Mouse (Mus musculus) midbrain, embryonic 15.5 days (tissue): ENCODE measurements around the gene Olfr620. TPM values are rescaled to one million over a fixed set of nuclear protein-coding genes. Genes with fewer than 3 reads are reported as not detected.

ENCODE experiments used
- ATAC-seq: fragments of 200-750 bp; cut with Nextera tagmentation; replicated peaks from 2 replicates; pipeline ENCODE4 v1.8.0; 2017; ENCODE audit warnings: moderate TSS enrichment
- H3K27ac ChIP-seq: fragments of 300-500 bp; sonication (generic); 2 replicates; pipeline ENCODE4 v1.5.1; 2015; ENCODE audit warnings: mild to moderate bottlenecking, inconsistent platforms
- H3K27me3 ChIP-seq: fragments of 300-500 bp; sonication (generic); replicated peaks from 2 replicates; pipeline ENCODE4 v1.6.1; 2015; ENCODE audit warnings: inconsistent platforms
- H3K36me3 ChIP-seq: fragments of 300-500 bp; sonication (generic); replicated peaks from 2 replicates; pipeline ENCODE4 v1.6.1; 2015; ENCODE audit warnings: inconsistent platforms
- H3K4me1 ChIP-seq: fragments of 300-500 bp; sonication (generic); 2 replicates; pipeline ENCODE4 v1.6.1; 2015; ENCODE audit warnings: inconsistent platforms
- H3K4me2 ChIP-seq: fragments of 300-500 bp; sonication (generic); 2 replicates; pipeline ENCODE4 v1.6.1; 2015; ENCODE audit warnings: inconsistent platforms, mild to moderate bottlenecking, moderate library complexity
- H3K4me3 ChIP-seq: fragments of 300-500 bp; sonication (generic); 2 replicates; pipeline ENCODE4 v1.5.1; 2015; ENCODE audit warnings: mild to moderate bottlenecking, inconsistent platforms
- H3K9ac ChIP-seq: fragments of 300-500 bp; sonication (generic); 2 replicates; pipeline ENCODE4 v1.6.1; 2015; ENCODE audit warnings: mild to moderate bottlenecking, inconsistent platforms
- H3K9me3 ChIP-seq: fragments of 300-500 bp; sonication (generic); 2 replicates; pipeline ENCODE4 v1.6.1; 2016; ENCODE audit warnings: inconsistent platforms
- WGBS: fragments of 180-500 bp; shearing (Covaris S2); methylation state at CpG from one replicate; pipeline ENCODE4 v1.1.7; 2015; ENCODE audit warnings: mixed read lengths; 5-methylcytosine and 5-hydroxymethylcytosine counted together
- microRNA-seq: library from miRNA; unstranded; fragments of <30 nt; microRNA quantifications from one replicate; pipeline ENCODE4, GENCODE M21; 2016
- polyA plus RNA-seq: library from polyadenylated mRNA; unstranded; fragments of >200 nt; fragmentation: Nextera tagmentation; extraction: Ambion mirVana; gene quantifications from 2 replicates; pipeline ENCODE4 v1.2.1, GENCODE M21; 2015

Gene Olfr620
- polyA plus RNA-seq, result not detected in 2 replicates

GRCm38 (mm10) chr7:103612434-103612833 is at the start of gene Olfr620:
Olfr620 (minus strand) TSS chr7:103612534.
- H3K4me1 ChIP-seq, result no peaks in the 10 kb centered on the region
- no peak within 1 kb of the TSS for H3K4me3 ChIP-seq
- 75% methylated on average over 2 of the region's 2 CpGs for WGBS
- no peak within 1 kb of the TSS for H3K9ac ChIP-seq
- no peak within 1 kb of the TSS for H3K27ac ChIP-seq
- H3K27me3 ChIP-seq, result no peaks in the 10 kb centered on the region
- no peak for ATAC-seq
- no peaks in the 10 kb centered on the region for H3K36me3 ChIP-seq
- H3K9me3 ChIP-seq, result no peaks in the 10 kb centered on the region
- H3K4me2 ChIP-seq, result no peak within 1 kb of the TSS

- Histone ChIP-seq H3K4me3 (no peak overlapping the region), H3K27ac (no peak overlapping the region), H3K27me3 (no peaks in the 10 kb centered on the region), H3K9ac (no peak overlapping the region), H3K4me1 (no peaks in the 10 kb centered on the region), H3K9me3 (no peaks in the 10 kb centered on the region), H3K4me2 (no peak overlapping the region), H3K36me3 (no peaks in the 10 kb centered on the region)
- no peak for ATAC-seq
- 94% methylated on average over 4 of the region's 4 CpGs for WGBS
Observed at GRCm38 (mm10) chr7:103644070-103644469, 31.7 kb upstream of the Olfr620 start.

- H3K36me3 ChIP-seq, result no peaks in the 10 kb centered on the region
- no peak within 1 kb of the TSS for H3K4me3 ChIP-seq
- no peak for ATAC-seq
- H3K4me2 ChIP-seq, result no peak within 1 kb of the TSS
- WGBS, result 85% methylated on average over 1 of the region's 1 CpGs
- no peaks in the 10 kb centered on the region for H3K9me3 ChIP-seq
- H3K4me1 ChIP-seq, result no peaks in the 10 kb centered on the region
- no peaks in the 10 kb centered on the region for H3K27me3 ChIP-seq
- H3K27ac ChIP-seq, result no peak within 1 kb of the TSS
- no peak within 1 kb of the TSS for H3K9ac ChIP-seq
Observed at GRCm38 (mm10) chr7:103642602-103643001, 30.3 kb upstream of the Olfr620 start, which contains the start of gene Olfr622. Olfr622 (minus strand) TSS chr7:103642702.

GRCm38 (mm10) chr7:103636795-103637194 is 24.5 kb upstream of the Olfr620 start:
- H3K4me3 ChIP-seq, result no peak overlapping the region
- H3K36me3 ChIP-seq, result no peaks in the 10 kb centered on the region
- no peaks in the 10 kb centered on the region for H3K27me3 ChIP-seq
- H3K9me3 ChIP-seq, result no peaks in the 10 kb centered on the region
- H3K4me1 ChIP-seq, result no peaks in the 10 kb centered on the region
- H3K9ac ChIP-seq, result no peak overlapping the region
- H3K4me2 ChIP-seq, result no peak overlapping the region
- no peak overlapping the region for H3K27ac ChIP-seq
- ATAC-seq, result no peak

GRCm38 (mm10) chr7:103607425-103607824 is 4.9 kb downstream of the Olfr620 start:
- no peaks in the 10 kb centered on the region for H3K4me1 ChIP-seq
- H3K9me3 ChIP-seq, result no peaks in the 10 kb centered on the region
- H3K4me2 ChIP-seq, result no peak overlapping the region
- no peak for ATAC-seq
- no peaks in the 10 kb centered on the region for H3K36me3 ChIP-seq
- no peaks in the 10 kb centered on the region for H3K27me3 ChIP-seq
- H3K4me3 ChIP-seq, result no peak overlapping the region
- H3K27ac ChIP-seq, result no peak overlapping the region
- WGBS, result 91% methylated on average over 2 of the region's 2 CpGs
- H3K9ac ChIP-seq, result no peak overlapping the region

- Histone ChIP-seq H3K4me2 (no peak within 1 kb of the TSS), H3K4me3 (no peak within 1 kb of the TSS), H3K27ac (no peak within 1 kb of the TSS), H3K27me3 (no peaks in the 10 kb centered on the region), H3K36me3 (no peaks in the 10 kb centered on the region), H3K4me1 (no peaks in the 10 kb centered on the region), H3K9ac (no peak within 1 kb of the TSS), H3K9me3 (no peaks in the 10 kb centered on the region)
- ATAC-seq, result no peak
Observed at GRCm38 (mm10) chr7:103600275-103600674, 12.1 kb downstream of the Olfr620 start, which contains the start of gene Olfr619. Olfr619 (plus strand) TSS chr7:103600575.

- Histone ChIP-seq H3K4me3 (no peak within 1 kb of the TSS), H3K9ac (no peak within 1 kb of the TSS), H3K27ac (no peak within 1 kb of the TSS), H3K4me1 (no peaks in the 10 kb centered on the region), H3K27me3 (no peaks in the 10 kb centered on the region), H3K36me3 (no peaks in the 10 kb centered on the region), H3K4me2 (no peak within 1 kb of the TSS), H3K9me3 (no peaks in the 10 kb centered on the region)
- no peak for ATAC-seq
- WGBS, result 66% methylated on average over 2 of the region's 2 CpGs
Observed at GRCm38 (mm10) chr7:103589803-103590202, 22.5 kb downstream of the Olfr620 start, which contains the start of gene Olfr618. Olfr618 (plus strand) TSS chr7:103590103.

- WGBS, result 90% methylated on average over 1 of the region's 1 CpGs
- Histone ChIP-seq H3K9ac (no peak within 1 kb of the TSS), H3K4me3 (no peak within 1 kb of the TSS), H3K36me3 (no peaks in the 10 kb centered on the region), H3K4me2 (no peak within 1 kb of the TSS), H3K27me3 (no peaks in the 10 kb centered on the region), H3K9me3 (no peaks in the 10 kb centered on the region), H3K4me1 (no peaks in the 10 kb centered on the region), H3K27ac (no peak within 1 kb of the TSS)
- no peak for ATAC-seq
Observed at GRCm38 (mm10) chr7:103572761-103573160, 39.6 kb downstream of the Olfr620 start, which contains the start of gene Olfr617. Olfr617 (plus strand) TSS chr7:103573061.

GRCm38 (mm10) chr7:103569043-103569442 is 43.3 kb downstream of the Olfr620 start, which contains the start of gene Olfr616:
Olfr616 (minus strand) TSS chr7:103569143.
- no peaks in the 10 kb centered on the region for H3K4me1 ChIP-seq
- no peak within 1 kb of the TSS for H3K27ac ChIP-seq
- no peak within 1 kb of the TSS for H3K9ac ChIP-seq
- WGBS, result 77% methylated on average over 3 of the region's 3 CpGs
- no peaks in the 10 kb centered on the region for H3K9me3 ChIP-seq
- no peaks in the 10 kb centered on the region for H3K36me3 ChIP-seq
- no peaks in the 10 kb centered on the region for H3K27me3 ChIP-seq
- no peak within 1 kb of the TSS for H3K4me2 ChIP-seq
- no peak within 1 kb of the TSS for H3K4me3 ChIP-seq
- ATAC-seq, result no peak

GRCm38 (mm10) chr7:103555779-103556178 is 56.6 kb downstream of the Olfr620 start, which contains the start of gene Olfr615:
Olfr615 (plus strand) TSS chr7:103556079.
- ATAC-seq, result no peak
- no peak within 1 kb of the TSS for H3K27ac ChIP-seq
- no peak within 1 kb of the TSS for H3K4me2 ChIP-seq
- no peak within 1 kb of the TSS for H3K4me3 ChIP-seq
- no peaks in the 10 kb centered on the region for H3K4me1 ChIP-seq
- WGBS, result 86% methylated on average over 2 of the region's 2 CpGs
- no peaks in the 10 kb centered on the region for H3K27me3 ChIP-seq
- H3K36me3 ChIP-seq, result no peaks in the 10 kb centered on the region
- no peak within 1 kb of the TSS for H3K9ac ChIP-seq
- no peaks in the 10 kb centered on the region for H3K9me3 ChIP-seq

Small RNAs within 50 kb of the gene (microRNA-seq; reads per million reads assigned to microRNA genes)
- gene Gm26506, result not detected

Other genes with a start within 250 kb of the Olfr620 start
- not detected in 2 replicates for gene Olfr601, start 249.9 kb downstream of the Olfr620 start, polyA plus RNA-seq
- gene Olfr603, start 226.4 kb downstream of the Olfr620 start, polyA plus RNA-seq, result not detected in 2 replicates
- not detected in 2 replicates for gene Usp17lc, start 197.5 kb downstream of the Olfr620 start, polyA plus RNA-seq
- gene Olfr605, start 167.1 kb downstream of the Olfr620 start, polyA plus RNA-seq, result not detected in 2 replicates
- not detected in 2 replicates for gene Olfr606, start 163.5 kb downstream of the Olfr620 start, polyA plus RNA-seq
- not detected in 2 replicates for gene Olfr607, start 148.4 kb downstream of the Olfr620 start, polyA plus RNA-seq
- gene Olfr608, start 142.7 kb downstream of the Olfr620 start, polyA plus RNA-seq, result not detected in 2 replicates
- not detected in 2 replicates for gene Olfr609, start 114.5 kb downstream of the Olfr620 start, polyA plus RNA-seq
- gene Olfr610, start 100.4 kb downstream of the Olfr620 start, polyA plus RNA-seq, result not detected in 2 replicates
- gene Olfr611, start 91.7 kb downstream of the Olfr620 start, polyA plus RNA-seq, result not detected in 2 replicates
- gene Olfr612, start 69.8 kb downstream of the Olfr620 start, polyA plus RNA-seq, result not detected in 2 replicates
- gene Olfr613, start 64.5 kb downstream of the Olfr620 start, polyA plus RNA-seq, result not detected in 2 replicates
- not detected in 2 replicates for gene Olfr615, start 56.5 kb downstream of the Olfr620 start, polyA plus RNA-seq
- not detected in 2 replicates for gene Olfr616, start 43.4 kb downstream of the Olfr620 start, polyA plus RNA-seq
- gene Olfr617, start 39.5 kb downstream of the Olfr620 start, polyA plus RNA-seq, result not detected in 2 replicates
- gene Olfr618, start 22.4 kb downstream of the Olfr620 start, polyA plus RNA-seq, result 0.18 TPM in 1 of 2 replicates, not detected in the other
- not detected in 2 replicates for gene Olfr619, start 12.0 kb downstream of the Olfr620 start, polyA plus RNA-seq
- not detected in 2 replicates for gene Olfr622, start 30.2 kb upstream of the Olfr620 start, polyA plus RNA-seq
- gene Olfr623, start 51.2 kb upstream of the Olfr620 start, polyA plus RNA-seq, result not detected in 2 replicates
- gene Olfr624, start 58.7 kb upstream of the Olfr620 start, polyA plus RNA-seq, result 0.05 TPM in 1 of 2 replicates, not detected in the other
- not detected in 2 replicates for gene Olfr625-ps1, start 70.2 kb upstream of the Olfr620 start, polyA plus RNA-seq
- not detected in 2 replicates for gene Olfr243, start 102.1 kb upstream of the Olfr620 start, polyA plus RNA-seq
- gene Olfr628, start 117.8 kb upstream of the Olfr620 start, polyA plus RNA-seq, result not detected in 2 replicates
- not detected in 2 replicates for gene Olfr629, start 132.4 kb upstream of the Olfr620 start, polyA plus RNA-seq
- not detected in 2 replicates for gene Olfr630, start 144.8 kb upstream of the Olfr620 start, polyA plus RNA-seq
- gene Olfr69, start 159.1 kb upstream of the Olfr620 start, polyA plus RNA-seq, result not detected in 2 replicates
- gene Olfr68, start 167.2 kb upstream of the Olfr620 start, polyA plus RNA-seq, result not detected in 2 replicates
- not detected in 2 replicates for gene Olfr67, start 179.3 kb upstream of the Olfr620 start, polyA plus RNA-seq
- 1,363 and 1,680 TPM in 2 replicates for gene Hbb-bt, start 201.5 kb upstream of the Olfr620 start, polyA plus RNA-seq
- 4,007 and 5,156 TPM in 2 replicates for gene Hbb-bs, start 215.6 kb upstream of the Olfr620 start, polyA plus RNA-seq
- gene Hbb-bh2, start 228.0 kb upstream of the Olfr620 start, polyA plus RNA-seq, result not detected in 2 replicates
- gene Hbb-bh1, start 230.6 kb upstream of the Olfr620 start, polyA plus RNA-seq, result 1.8 and 2.5 TPM in 2 replicates
- gene Hbb-y, start 240.7 kb upstream of the Olfr620 start, polyA plus RNA-seq, result 155 and 221 TPM in 2 replicates